Mouse (Mus musculus) stomach, embryonic 15.5 days (tissue): ENCODE data around the gene Sh3bp5. TPM values are rescaled to one million over a fixed set of nuclear protein-coding genes. Genes with fewer than 3 reads are reported as not detected.

Source experiments
- ATAC-seq: fragments of 200-750 bp; cut with Nextera tagmentation; 2 replicates; pipeline ENCODE4 v1.8.0; 2017; ENCODE audit warnings: low read depth, moderate number of reproducible peaks, moderate TSS enrichment; ENCODE audit not compliant: insufficient read depth, low FRiP score
- H3K27ac ChIP-seq: fragments of 300-500 bp; sonication (generic); 2 replicates; pipeline ENCODE4 v1.5.1; 2015; ENCODE audit warnings: mild to moderate bottlenecking, inconsistent platforms
- H3K27me3 ChIP-seq: fragments of 300-500 bp; sonication (generic); replicated peaks from 2 replicates; pipeline ENCODE4 v1.6.1; 2015; ENCODE audit warnings: inconsistent platforms
- H3K36me3 ChIP-seq: fragments of 300-500 bp; sonication (generic); 2 replicates; pipeline ENCODE4 v1.6.1; 2015; ENCODE audit warnings: inconsistent platforms
- H3K4me1 ChIP-seq: fragments of 300-500 bp; sonication (generic); 2 replicates; pipeline ENCODE4 v1.6.1; 2015; ENCODE audit warnings: inconsistent platforms
- H3K4me2 ChIP-seq: fragments of 300-500 bp; sonication (generic); 2 replicates; pipeline ENCODE4 v1.6.1; 2015; ENCODE audit warnings: mild to moderate bottlenecking, inconsistent platforms
- H3K4me3 ChIP-seq: fragments of 300-500 bp; sonication (generic); replicated peaks from 2 replicates; pipeline ENCODE4 v1.5.1; 2015; ENCODE audit warnings: inconsistent platforms
- H3K9ac ChIP-seq: fragments of 300-500 bp; sonication (generic); 2 replicates; pipeline ENCODE4 v1.6.1; 2015; ENCODE audit warnings: inconsistent platforms
- H3K9me3 ChIP-seq: fragments of 300-500 bp; sonication (generic); 2 replicates; pipeline ENCODE4 v1.6.1; 2016; ENCODE audit warnings: inconsistent platforms
- WGBS: fragments of 180-500 bp; shearing (Covaris S2); methylation state at CpG from one replicate; pipeline ENCODE4 v1.1.7; 2015; 5-methylcytosine and 5-hydroxymethylcytosine counted together
- polyA plus RNA-seq: library from polyadenylated mRNA; unstranded; fragments of >200 nt; fragmentation: Nextera tagmentation; extraction: Ambion mirVana; gene quantifications from 2 replicates; pipeline ENCODE4 v1.2.1, GENCODE M21; 2015

The Sh3bp5 gene
- polyA plus RNA-seq, 1 experiment from 2014 or later: 22.0 TPM

DNA sequence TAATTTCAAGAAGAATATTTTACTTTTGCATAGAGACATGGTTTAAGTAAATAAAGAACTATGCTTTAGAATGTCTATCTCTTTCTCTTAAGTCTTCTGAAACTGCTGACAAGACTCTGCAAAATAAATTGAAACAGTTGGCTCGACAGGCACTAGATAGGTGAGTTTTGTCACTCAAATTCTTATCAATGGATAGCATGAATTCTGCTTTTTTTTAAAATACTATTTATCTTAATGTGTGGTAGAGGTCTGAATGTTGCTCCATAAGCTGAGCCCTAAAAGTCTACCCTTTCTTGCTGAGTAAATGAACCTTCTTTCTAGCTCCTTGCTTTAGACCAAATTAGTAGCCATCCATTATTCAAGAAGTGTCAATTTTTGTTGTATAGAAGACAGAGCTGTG, 90.5 kb downstream of the Sh3bp5 start:
- Histone ChIP-seq H3K4me3 (no peak overlapping the region), H3K4me1 (no peaks in the 10 kb centered on the region), H3K9me3 (no peaks in the 10 kb centered on the region), H3K4me2 (no peak overlapping the region), H3K27me3 (no peaks in the 10 kb centered on the region), H3K36me3 (peaks cover 20% of the 10 kb centered on the region), H3K27ac (no peak overlapping the region), H3K9ac (no peak overlapping the region)
- WGBS: 82% methylated on average over 1 of the region's 1 CpGs
- no peak for ATAC-seq

DNA sequence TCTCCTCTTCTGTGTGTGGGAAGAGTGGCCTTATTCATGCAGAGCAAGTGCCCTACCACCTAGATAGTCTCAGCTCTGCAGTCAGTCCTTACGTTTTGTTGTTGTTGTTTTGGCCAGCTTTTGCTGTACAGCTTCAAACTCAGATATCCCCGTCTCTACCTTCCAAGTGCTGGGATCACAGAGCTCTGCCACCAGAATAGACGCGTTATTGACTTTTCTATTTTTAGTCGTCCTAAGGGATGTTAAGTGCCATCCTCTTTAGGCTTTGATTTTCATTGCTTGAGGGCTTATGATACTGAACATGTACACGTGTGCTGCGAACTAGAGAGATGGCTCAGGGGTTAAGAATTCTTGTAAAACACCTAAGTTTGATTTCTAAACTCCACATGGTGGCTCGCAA, 92.6 kb downstream of the Sh3bp5 start:
- no peak overlapping the region for H3K9ac ChIP-seq
- H3K4me2 ChIP-seq: no peak overlapping the region
- no peaks in the 10 kb centered on the region for H3K27me3 ChIP-seq
- H3K36me3 ChIP-seq: peaks cover 17% of the 10 kb centered on the region
- 81% methylated on average over 8 of the region's 8 CpGs for WGBS
- H3K9me3 ChIP-seq: no peaks in the 10 kb centered on the region
- H3K4me3 ChIP-seq: no peak overlapping the region
- no peaks in the 10 kb centered on the region for H3K4me1 ChIP-seq
- ATAC-seq: no peak
- no peak overlapping the region for H3K27ac ChIP-seq

DNA sequence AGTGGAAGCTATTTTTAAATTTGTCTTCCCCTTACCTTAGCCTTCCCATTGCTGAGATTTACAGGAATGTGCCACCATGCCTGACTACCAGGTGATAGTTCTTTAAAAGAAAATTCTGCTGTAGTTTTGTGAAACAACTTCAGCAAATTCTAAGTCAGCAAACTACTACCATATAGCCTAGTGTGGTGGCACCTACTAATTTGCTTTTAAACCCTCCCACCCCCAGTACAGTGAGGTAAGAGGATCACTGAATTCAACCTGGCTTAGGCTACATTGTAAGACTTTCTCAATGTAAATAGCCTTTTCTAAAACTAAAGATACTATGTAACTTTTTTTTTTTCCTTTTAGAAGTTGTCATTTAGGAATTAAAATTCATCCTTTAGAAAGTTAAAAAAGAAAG, 97.9 kb downstream of the Sh3bp5 start:
- peak overlapping the region; percentile 93 for H3K4me3 ChIP-seq
- no peaks in the 10 kb centered on the region for H3K9me3 ChIP-seq
- no peaks in the 10 kb centered on the region; the same call in 1 of the 2 replicates for H3K4me1 ChIP-seq
- no peaks in the 10 kb centered on the region for H3K27me3 ChIP-seq
- no peak overlapping the region for H3K27ac ChIP-seq
- ATAC-seq: no peak
- H3K9ac ChIP-seq: no peak overlapping the region
- H3K36me3 ChIP-seq: peaks cover 1% of the 10 kb centered on the region; the same call in 1 of the 2 replicates
- H3K4me2 ChIP-seq: peak overlapping the region; percentile 56

GRCm38 (mm10) chr14:31337406-31337805, 98.5 kb downstream of the Sh3bp5 start:
- ATAC-seq: no peak
- peak overlapping the region; percentile 56 for H3K4me2 ChIP-seq
- no peaks in the 10 kb centered on the region for H3K27me3 ChIP-seq
- peak overlapping the region; percentile 93 for H3K4me3 ChIP-seq
- WGBS: 28% methylated on average over 7 of the region's 7 CpGs
- peak overlapping the region; percentile 98; the same call in 1 of the 2 replicates for H3K27ac ChIP-seq
- no peaks in the 10 kb centered on the region; the same call in 1 of the 2 replicates for H3K4me1 ChIP-seq
- H3K36me3 ChIP-seq: no peaks in the 10 kb centered on the region; the same call in 1 of the 2 replicates
- H3K9ac ChIP-seq: peak overlapping the region; percentile 84; the same call in 1 of the 2 replicates
- H3K9me3 ChIP-seq: no peaks in the 10 kb centered on the region

DNA sequence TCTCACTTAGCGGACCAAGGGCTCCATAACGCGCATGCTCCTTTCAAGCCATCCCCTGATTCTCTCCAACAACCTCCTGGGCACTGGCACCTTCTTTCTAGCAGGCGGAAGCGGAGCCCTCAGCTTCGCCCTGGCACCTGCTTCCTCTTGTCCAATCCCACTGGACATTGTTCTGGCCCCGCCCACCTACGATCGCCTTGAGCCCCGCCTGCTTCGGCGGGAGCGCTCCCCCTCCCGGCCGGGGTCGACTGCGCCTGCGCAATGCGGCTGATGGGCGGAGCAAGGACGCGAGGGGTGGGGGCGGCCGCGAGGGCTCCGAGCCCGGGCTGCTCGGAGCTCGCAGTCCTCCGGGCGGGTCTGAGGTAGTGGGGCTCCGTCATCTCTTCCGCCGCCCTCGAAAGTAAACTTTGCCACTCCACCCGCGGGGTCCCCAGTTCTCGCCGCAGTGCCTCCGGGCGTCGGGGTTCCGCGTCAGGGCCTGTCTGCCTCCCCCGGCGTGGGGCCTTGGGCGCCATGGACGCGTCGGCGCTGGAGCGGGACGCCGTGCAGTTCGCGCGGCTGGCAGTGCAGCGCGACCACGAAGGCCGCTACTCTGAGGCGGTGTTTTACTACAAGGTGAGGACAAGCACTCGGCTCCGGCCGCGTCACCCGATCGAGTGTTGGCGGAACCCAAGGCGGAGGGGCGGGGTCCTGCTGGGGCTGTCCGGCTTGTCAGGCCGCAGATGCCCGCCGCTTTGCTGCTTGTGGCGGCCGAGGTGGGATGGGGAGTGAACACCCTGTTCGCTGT, 99.3 kb downstream of the Sh3bp5 start, which contains the start of gene Capn7:
Gene Capn7, plus strand, starts transcription at position 270 of the 787 bp plus-strand sequence.
- peak within 1 kb of the TSS; percentile 56 for H3K4me2 ChIP-seq
- H3K36me3 ChIP-seq: no peaks in the 10 kb centered on the region; the same call in 1 of the 2 replicates
- H3K27ac ChIP-seq: peak within 1 kb of the TSS; percentile 98
- peak within 1 kb of the TSS; percentile 84 for H3K9ac ChIP-seq
- H3K9me3 ChIP-seq: no peaks in the 10 kb centered on the region
- no peaks in the 10 kb centered on the region; the same call in 1 of the 2 replicates for H3K4me1 ChIP-seq
- ATAC-seq: peak; percentile 98
- peak within 1 kb of the TSS; percentile 93 for H3K4me3 ChIP-seq
- no peaks in the 10 kb centered on the region for H3K27me3 ChIP-seq
- under 1% methylated on average over 78 of the region's 78 CpGs for WGBS

DNA sequence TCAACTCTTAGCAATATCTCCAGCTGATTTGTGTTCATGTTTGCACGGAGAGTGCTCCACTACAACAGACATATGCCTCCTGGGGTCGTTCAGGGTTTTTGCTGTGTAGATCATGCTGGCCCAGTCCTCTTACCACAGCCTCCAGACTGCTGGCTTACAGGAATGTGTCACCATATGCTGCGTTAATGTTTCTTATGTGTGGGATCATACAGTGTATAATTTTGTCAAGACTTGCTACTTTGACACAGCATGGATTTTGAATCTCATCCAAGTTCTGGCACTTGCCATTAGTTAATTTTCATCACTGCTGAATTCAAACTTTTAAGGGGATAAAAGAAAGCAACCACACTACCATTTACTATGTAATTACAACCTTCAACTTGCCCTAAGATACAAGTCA, 100.1 kb downstream of the Sh3bp5 start:
- Histone ChIP-seq H3K9me3 (no peaks in the 10 kb centered on the region), H3K36me3 (no peaks in the 10 kb centered on the region; the same call in 1 of the 2 replicates), H3K9ac (no peak overlapping the region), H3K4me1 (no peaks in the 10 kb centered on the region; the same call in 1 of the 2 replicates), H3K4me2 (peak overlapping the region; percentile 56), H3K27me3 (0 out of 2 replicates have a peak, but pooled peaks cover under 1% of the 10 kb centered on the region), H3K4me3 (peak overlapping the region; percentile 93), H3K27ac (no peak overlapping the region)
- 36% methylated on average over 3 of the region's 3 CpGs for WGBS
- ATAC-seq: no peak

DNA sequence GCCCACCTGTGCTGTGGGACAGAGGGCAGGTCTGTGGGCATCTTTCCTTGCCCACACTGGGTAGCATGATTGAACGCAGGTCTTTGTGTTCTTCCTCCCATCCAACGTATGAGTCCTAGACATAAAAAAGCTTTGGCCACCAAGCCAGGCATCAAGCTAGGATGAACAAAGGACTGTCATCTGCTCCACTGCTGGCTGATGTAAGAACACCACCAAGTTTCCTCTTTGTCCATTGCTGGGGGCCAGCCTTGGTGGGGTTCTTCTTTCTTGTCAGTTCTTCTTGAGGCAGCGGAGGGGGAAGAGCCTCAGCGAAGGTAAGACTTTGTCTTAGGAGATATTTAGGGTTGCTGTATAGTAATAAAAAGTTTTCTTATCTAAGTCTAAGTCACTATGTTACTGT, 104.9 kb downstream of the Sh3bp5 start:
- Histone ChIP-seq H3K4me1 (no peaks in the 10 kb centered on the region), H3K4me2 (no peak overlapping the region), H3K9me3 (no peaks in the 10 kb centered on the region), H3K27ac (no peak overlapping the region), H3K4me3 (no peak overlapping the region), H3K9ac (no peak overlapping the region), H3K36me3 (no peaks in the 10 kb centered on the region), H3K27me3 (0 out of 2 replicates have a peak, but pooled peaks cover 3% of the 10 kb centered on the region)
- WGBS: 67% methylated on average over 4 of the region's 4 CpGs
- no peak for ATAC-seq

DNA sequence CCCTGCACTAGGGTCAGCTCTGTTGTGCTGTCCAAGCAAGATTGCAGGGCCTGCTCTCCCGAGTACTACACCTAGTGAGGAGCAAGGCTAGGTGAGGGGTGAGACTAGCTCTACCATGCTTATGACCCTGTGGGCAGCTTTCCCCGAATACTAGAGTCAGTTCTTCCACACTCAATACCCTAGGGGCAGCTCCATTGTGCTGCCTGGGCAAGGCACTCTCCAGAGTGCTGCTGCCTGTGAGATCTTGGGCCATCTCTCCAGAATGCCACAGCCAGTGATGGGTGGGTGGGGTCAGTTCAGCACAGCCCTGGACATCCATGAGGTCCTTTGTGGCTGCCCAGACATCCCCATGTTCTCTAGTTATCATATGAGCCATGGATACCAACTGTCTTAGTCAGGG, 106.1 kb downstream of the Sh3bp5 start:
- Histone ChIP-seq H3K4me2 (no peak overlapping the region), H3K27ac (no peak overlapping the region), H3K27me3 (0 out of 2 replicates have a peak, but pooled peaks cover 3% of the 10 kb centered on the region), H3K9ac (no peak overlapping the region), H3K4me1 (no peaks in the 10 kb centered on the region), H3K36me3 (no peaks in the 10 kb centered on the region), H3K9me3 (no peaks in the 10 kb centered on the region), H3K4me3 (no peak overlapping the region)
- 43% methylated on average over 2 of the region's 2 CpGs for WGBS
- ATAC-seq: no peak

GRCm38 (mm10) chr14:31327681-31328080, 108.2 kb downstream of the Sh3bp5 start:
- Histone ChIP-seq H3K9ac (no peak overlapping the region), H3K4me2 (no peak overlapping the region), H3K4me3 (no peak overlapping the region), H3K36me3 (no peaks in the 10 kb centered on the region), H3K27ac (no peak overlapping the region), H3K27me3 (0 out of 2 replicates have a peak, but pooled peaks cover 3% of the 10 kb centered on the region), H3K4me1 (no peaks in the 10 kb centered on the region), H3K9me3 (no peaks in the 10 kb centered on the region)
- 71% methylated on average over 4 of the region's 4 CpGs for WGBS
- no peak for ATAC-seq

- no peak overlapping the region for H3K4me2 ChIP-seq
- H3K9ac ChIP-seq: no peak overlapping the region
- H3K27ac ChIP-seq: no peak overlapping the region
- no peaks in the 10 kb centered on the region for H3K4me1 ChIP-seq
- 0 out of 2 replicates have a peak, but pooled peaks cover 3% of the 10 kb centered on the region for H3K27me3 ChIP-seq
- H3K9me3 ChIP-seq: no peaks in the 10 kb centered on the region
- whole genome bisulfite sequencing: 77% methylated on average over 1 of the region's 1 CpGs
- no peaks in the 10 kb centered on the region for H3K36me3 ChIP-seq
- no peak overlapping the region for H3K4me3 ChIP-seq
- ATAC-seq: no peak
These were observed 108.7 kb downstream of the Sh3bp5 start for GRCm38 (mm10) chr14:31327196-31327595.

DNA sequence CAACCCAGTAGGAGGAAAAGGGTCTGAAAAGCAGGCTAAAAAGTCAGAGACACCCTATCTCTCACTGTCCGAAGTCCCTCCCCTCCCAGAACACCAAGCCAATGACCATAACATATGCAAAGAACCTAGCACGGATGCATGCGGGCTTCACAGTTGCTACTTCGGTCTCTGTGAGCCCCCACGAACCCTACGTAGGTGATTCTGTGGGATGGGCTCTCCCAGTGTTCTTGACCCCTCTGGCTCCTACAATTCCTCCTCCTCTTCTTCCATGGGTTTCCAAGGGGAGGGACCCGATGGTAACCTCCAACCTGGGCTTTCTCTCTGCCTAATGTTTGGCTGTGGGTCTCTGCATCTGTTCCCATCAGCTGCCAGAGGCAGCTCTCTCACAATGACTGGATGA, 109.1 kb downstream of the Sh3bp5 start:
- H3K36me3 ChIP-seq: no peaks in the 10 kb centered on the region
- no peak for ATAC-seq
- H3K27ac ChIP-seq: no peak overlapping the region
- 0 out of 2 replicates have a peak, but pooled peaks cover 3% of the 10 kb centered on the region for H3K27me3 ChIP-seq
- H3K9me3 ChIP-seq: no peaks in the 10 kb centered on the region
- WGBS: 66% methylated on average over 7 of the region's 7 CpGs
- H3K4me1 ChIP-seq: no peaks in the 10 kb centered on the region
- no peak overlapping the region for H3K4me3 ChIP-seq
- no peak overlapping the region for H3K4me2 ChIP-seq
- no peak overlapping the region for H3K9ac ChIP-seq

DNA sequence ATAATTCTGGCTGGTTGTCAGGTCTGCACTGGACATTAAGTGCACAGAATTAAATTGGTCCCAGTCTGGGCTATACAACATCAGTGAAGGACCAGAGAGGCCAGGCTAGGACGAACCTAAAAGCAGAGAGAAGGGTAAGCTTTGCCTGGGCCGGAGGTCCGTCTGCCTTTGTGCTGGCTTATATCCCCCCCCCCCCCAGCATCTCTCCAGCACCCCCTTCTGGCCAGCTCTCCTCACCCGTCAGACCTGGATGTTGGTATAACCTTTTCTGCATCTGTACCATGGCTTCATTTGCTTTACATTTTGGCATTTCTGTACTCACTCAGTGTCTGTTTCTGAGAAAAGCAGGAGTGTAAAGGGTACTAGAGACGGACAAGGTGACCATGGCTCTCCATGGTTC, 110.3 kb downstream of the Sh3bp5 start:
- Histone ChIP-seq H3K4me2 (no peak overlapping the region), H3K36me3 (no peaks in the 10 kb centered on the region)
- 37% methylated on average over 5 of the region's 5 CpGs for WGBS

More for the DNA sequence above, 110.3 kb downstream of the Sh3bp5 start:
- no peak overlapping the region for H3K9ac ChIP-seq
- no peaks in the 10 kb centered on the region for H3K4me1 ChIP-seq
- H3K9me3 ChIP-seq: no peaks in the 10 kb centered on the region
- H3K27ac ChIP-seq: no peak overlapping the region
- no peak overlapping the region for H3K4me3 ChIP-seq
- no peak for ATAC-seq
- 0 out of 2 replicates have a peak, but pooled peaks cover under 1% of the 10 kb centered on the region for H3K27me3 ChIP-seq
